Mouse (Mus musculus) kidney, adult 2 months (tissue): ENCODE measurements at regions not wholly inside any gene's neighbourhood (a gene's known extent, or its start where the extent isn't known, plus 50 kb on each side); places are given as distances from the start of the nearest gene placed in this dataset.

Experiments
- CTCF ChIP-seq: fragments of 200-500 bp; conservative IDR thresholded peaks from 2 replicates; pipeline ENCODE4 v1.5.1; 2011; ENCODE audit warnings: low read depth, mild to moderate bottlenecking, control low read depth, low read length, moderate library complexity, mixed read lengths; ENCODE audit not compliant: insufficient read depth, insufficient read length
- POLR2A ChIP-seq: fragments of 200-500 bp; IDR thresholded peaks from one replicate; pipeline ENCODE4 v1.6.1; 2011; ENCODE audit warnings: low read depth, low read length, control low read depth

DNA sequence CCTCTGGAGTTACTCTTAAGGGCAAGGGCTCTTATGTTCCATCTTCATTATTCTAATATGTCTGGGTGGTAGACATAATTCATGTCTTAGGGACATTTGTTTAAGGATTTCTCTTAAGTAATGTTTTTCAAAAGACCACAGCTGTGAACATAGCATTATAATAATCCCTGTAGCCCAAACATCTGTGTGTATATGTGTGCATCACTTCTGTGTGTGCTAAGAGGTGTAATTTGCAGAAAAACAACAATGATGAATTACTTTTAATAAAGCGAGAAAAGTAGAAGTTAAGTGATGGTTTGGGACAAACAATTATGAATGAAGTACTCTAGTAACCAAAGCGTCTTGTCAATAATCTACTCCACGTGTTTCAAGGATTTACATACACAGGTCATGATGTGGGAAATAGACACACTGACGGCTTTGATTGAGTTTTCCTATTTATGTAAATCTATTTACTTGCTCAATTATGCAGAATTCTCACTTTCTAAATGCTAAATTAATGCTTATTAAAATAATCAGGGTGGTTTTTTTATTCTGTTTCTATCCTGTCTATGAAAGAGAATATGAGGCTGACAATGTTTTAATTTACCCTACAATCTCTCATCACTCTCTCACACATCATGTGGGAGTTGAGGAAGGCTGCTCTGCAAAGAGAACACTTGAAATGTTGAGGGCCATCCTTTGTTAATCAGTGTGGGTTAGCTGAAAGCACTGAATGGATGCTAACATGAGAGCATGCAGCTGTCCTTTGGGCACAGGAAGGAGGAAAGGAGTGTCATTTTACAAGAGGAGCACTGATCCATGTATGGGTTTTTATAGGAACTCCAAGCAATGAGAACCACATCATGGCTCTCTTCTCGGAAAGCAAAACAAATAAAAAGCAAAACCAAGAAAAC, 477.8 kb upstream of the Slc8a1 start:
- no peak for TF ChIP-seq POLR2A
- no peak for TF ChIP-seq CTCF
